Mouse (Mus musculus) brain, embryonic 14.5 days (tissue): ENCODE measurements around the gene Sqstm1.

ENCODE experiments used
- CTCF ChIP-seq: fragments of 200-500 bp; IDR thresholded peaks from 2 replicates; pipeline ENCODE4 v1.5.1; 2012; ENCODE audit warnings: inconsistent platforms, mild to moderate bottlenecking, moderate library complexity, borderline replicate concordance; ENCODE audit not compliant: insufficient read depth, insufficient read length; ENCODE audit errors: extremely low read depth
- POLR2A ChIP-seq: fragments of 200-500 bp; IDR thresholded peaks from 2 replicates; pipeline ENCODE4 v1.6.1; 2012; ENCODE audit warnings: mild to moderate bottlenecking, inconsistent platforms, borderline replicate concordance; ENCODE audit not compliant: poor library complexity, insufficient read depth, insufficient read length, severe bottlenecking; ENCODE audit errors: extremely low read depth

GRCm38 (mm10) chr11:50201590-50201989 lies 9.0 kb downstream of the Sqstm1 start:
- TF ChIP-seq CTCF: no peak
- TF ChIP-seq POLR2A: no peak
